ENCODE assay signal across 9 mouse cellular contexts in genomic region chr5:64345181-64345735, GRCm38 (mm10).
A peak's percentile ranks its signal among the peaks of the same experiment; 100 is the strongest.
DNase-seq lines count a peak whose midpoint lies in the region; ATAC-seq lines count a peak whose summit lies in the region.
"Had no signal": no experiment of that assay in that cellular context is flagged by ENCODE, and none has a peak within 500 bp of the region (broad histone marks: within the 10 kb centered on the region; RNA-seq: fewer than 3 reads in every experiment).

No protein-coding gene starts in this region.

- peaks cover 5% of the 10 kb centered on the region; the same call in 1 of the 2 replicates for H3K4me1 ChIP-seq in forebrain, embryonic 14.5 days (ENCODE audit: control insufficient read depth, insufficient read depth, low read length)
- peaks cover 36% of the 10 kb centered on the region for H3K4me1 ChIP-seq in midbrain, embryonic 10.5 days

- ATAC-seq in forebrain, embryonic 14.5 days, result peak; percentile 55
- ATAC-seq in cerebellum, adult (ENCODE audit: insufficient number of reproducible peaks, low FRiP score, low TSS enrichment), result no peak

- no peak overlapping the region for H3K27ac ChIP-seq in forebrain, embryonic 14.5 days (ENCODE audit: low read depth, low read length)
- H3K27ac ChIP-seq in midbrain, embryonic 10.5 days (replicated peaks), result peak overlapping the region; percentile 77

- H3K9ac ChIP-seq in forebrain, embryonic 14.5 days (ENCODE audit: low read length), result no peak overlapping the region

- H3K4me2 ChIP-seq in forebrain, embryonic 14.5 days (ENCODE audit: low read length), result no peak overlapping the region

- no peaks in the 10 kb centered on the region for H3K9me3 ChIP-seq in forebrain, embryonic 14.5 days (replicated peaks; ENCODE audit: control insufficient read depth, low read length)
- no peaks in the 10 kb centered on the region for H3K9me3 ChIP-seq in midbrain, embryonic 10.5 days (replicated peaks)

- H3K27me3 ChIP-seq in forebrain, embryonic 14.5 days (replicated peaks; ENCODE audit: control insufficient read depth, insufficient read depth, low read length), result no peaks in the 10 kb centered on the region
- H3K27me3 ChIP-seq in midbrain, embryonic 10.5 days (ENCODE audit: low read depth, poor library complexity, severe bottlenecking), result no peaks in the 10 kb centered on the region

- H3K36me3 ChIP-seq in forebrain, embryonic 14.5 days (ENCODE audit: control insufficient read depth, insufficient read depth, low read length), result peaks cover 9% of the 10 kb centered on the region; the same call in 1 of the 2 replicates
- H3K36me3 ChIP-seq in midbrain, embryonic 10.5 days, result peaks cover 40% of the 10 kb centered on the region

- H3K4me3 ChIP-seq in forebrain, embryonic 14.5 days (ENCODE audit: low read depth, low read length), result no peak overlapping the region
- H3K4me3 ChIP-seq in midbrain, embryonic 10.5 days, result no peak overlapping the region

- DNase-seq in embryo, embryonic 10 days (ENCODE audit: low spot score), result peak; percentile 21
- no peak for DNase-seq in embryo, embryonic 9.5 days (ENCODE audit: extremely low spot score)
- peak; percentile 37 for DNase-seq in forebrain, embryonic 14.5 days (ENCODE audit: low spot score)
- peak; percentile 90 for DNase-seq in kidney, postnatal 14 days
- DNase-seq in midbrain, embryonic 10.5 days (ENCODE audit: low spot score), result peak; percentile 43
- no peak for DNase-seq in adipocyte (ENCODE audit: low spot score)
- DNase-seq in layer of hippocampus, adult 9-10 months (ENCODE audit: low spot score), result no peak
- DNase-seq: gastrocnemius, postnatal 14 days had no signal

- 64% methylated on average over 16 of the region's 16 CpGs for WGBS in forebrain, embryonic 14.5 days
- WGBS in midbrain, embryonic 10.5 days, result 75% methylated on average over 16 of the region's 16 CpGs

Comparison
In these comparisons a context has a peak if more than half of its experiments do, and no peak if none do; other contexts are left out.
1. DNase-seq: peak in embryo, embryonic 10 days (single experiment), forebrain, embryonic 14.5 days (single experiment), kidney, postnatal 14 days (single experiment) and midbrain, embryonic 10.5 days (single experiment); none in embryo, embryonic 9.5 days (single experiment), adipocyte (single experiment) and layer of hippocampus, adult 9-10 months (single experiment).